Mouse (Mus musculus): ENCODE measurements around the gene Gpatch2l.

The Gpatch2l gene

GRCm38 (mm10) chr12:86276895-86277294 lies 35.2 kb downstream of the Gpatch2l start:
- DNase-seq (ENCODE audit: low spot score in 2 of 2), result no peak

- no peak for DNase-seq (ENCODE audit: low spot score in 2 of 2)
Measured at GRCm38 (mm10) chr12:86280000-86280399, 38.3 kb downstream of the Gpatch2l start.

GRCm38 (mm10) chr12:86285704-86286103 lies 44.0 kb downstream of the Gpatch2l start:
- no peak for DNase-seq (ENCODE audit: low spot score in 2 of 2)

GRCm38 (mm10) chr12:86297450-86297849 lies 55.8 kb downstream of the Gpatch2l start:
- no peak for DNase-seq (ENCODE audit: low spot score in 2 of 2)

- DNase-seq (ENCODE audit: low spot score in 2 of 2), result no peak
Measured at GRCm38 (mm10) chr12:86302973-86303372, 61.3 kb downstream of the Gpatch2l start.

- DNase-seq (ENCODE audit: low spot score in 2 of 2), result no peak
Measured at GRCm38 (mm10) chr12:86305045-86305444, 63.4 kb downstream of the Gpatch2l start.

GRCm38 (mm10) chr12:86305635-86306243 lies 64.1 kb downstream of the Gpatch2l start:
- peak in 1 of 2 experiments; percentile 5 for DNase-seq (ENCODE audit: low spot score in 2 of 2)

- DNase-seq (ENCODE audit: low spot score in 2 of 2), result no peak
Measured at GRCm38 (mm10) chr12:86309474-86309873, 67.8 kb downstream of the Gpatch2l start.

- no peak for DNase-seq (ENCODE audit: low spot score in 2 of 2)
Measured at GRCm38 (mm10) chr12:86309902-86310301, 68.2 kb downstream of the Gpatch2l start.

- no peak for DNase-seq (ENCODE audit: low spot score in 2 of 2)
Measured at GRCm38 (mm10) chr12:86320629-86321028, 79.0 kb downstream of the Gpatch2l start.

- DNase-seq (ENCODE audit: low spot score in 2 of 2), result no peak
Measured at GRCm38 (mm10) chr12:86324297-86324696, 82.6 kb downstream of the Gpatch2l start.

GRCm38 (mm10) chr12:86329813-86330212 lies 88.2 kb downstream of the Gpatch2l start:
- DNase-seq (ENCODE audit: low spot score in 2 of 2), result no peak

- DNase-seq (ENCODE audit: low spot score in 2 of 2), result no peak
Measured at GRCm38 (mm10) chr12:86330684-86331083, 89.0 kb downstream of the Gpatch2l start.

- DNase-seq (ENCODE audit: low spot score in 2 of 2), result no peak
Measured at GRCm38 (mm10) chr12:86331248-86331647, 89.6 kb downstream of the Gpatch2l start.

GRCm38 (mm10) chr12:86336209-86336608 lies 94.6 kb downstream of the Gpatch2l start:
- no peak for DNase-seq (ENCODE audit: low spot score in 2 of 2)

- DNase-seq (ENCODE audit: low spot score in 2 of 2), result no peak
Measured at GRCm38 (mm10) chr12:86336887-86337286, 95.2 kb downstream of the Gpatch2l start.

Data from urinary bladder, adult 18-20 months (tissue).